Mouse (Mus musculus): ENCODE measurements around the gene Aatf. TPM values are rescaled to one million over a fixed set of nuclear protein-coding genes. Genes with fewer than 3 reads are reported as not detected.
"Not testable (repeated sequence)": the region's sequence is repeated elsewhere in the genome, so short reads cannot be mapped to it uniquely, and the experiment has no call there.

Gene Aatf
- polyA plus RNA-seq, 1 experiment from 2014 or later, result 53.2 TPM

DNA sequence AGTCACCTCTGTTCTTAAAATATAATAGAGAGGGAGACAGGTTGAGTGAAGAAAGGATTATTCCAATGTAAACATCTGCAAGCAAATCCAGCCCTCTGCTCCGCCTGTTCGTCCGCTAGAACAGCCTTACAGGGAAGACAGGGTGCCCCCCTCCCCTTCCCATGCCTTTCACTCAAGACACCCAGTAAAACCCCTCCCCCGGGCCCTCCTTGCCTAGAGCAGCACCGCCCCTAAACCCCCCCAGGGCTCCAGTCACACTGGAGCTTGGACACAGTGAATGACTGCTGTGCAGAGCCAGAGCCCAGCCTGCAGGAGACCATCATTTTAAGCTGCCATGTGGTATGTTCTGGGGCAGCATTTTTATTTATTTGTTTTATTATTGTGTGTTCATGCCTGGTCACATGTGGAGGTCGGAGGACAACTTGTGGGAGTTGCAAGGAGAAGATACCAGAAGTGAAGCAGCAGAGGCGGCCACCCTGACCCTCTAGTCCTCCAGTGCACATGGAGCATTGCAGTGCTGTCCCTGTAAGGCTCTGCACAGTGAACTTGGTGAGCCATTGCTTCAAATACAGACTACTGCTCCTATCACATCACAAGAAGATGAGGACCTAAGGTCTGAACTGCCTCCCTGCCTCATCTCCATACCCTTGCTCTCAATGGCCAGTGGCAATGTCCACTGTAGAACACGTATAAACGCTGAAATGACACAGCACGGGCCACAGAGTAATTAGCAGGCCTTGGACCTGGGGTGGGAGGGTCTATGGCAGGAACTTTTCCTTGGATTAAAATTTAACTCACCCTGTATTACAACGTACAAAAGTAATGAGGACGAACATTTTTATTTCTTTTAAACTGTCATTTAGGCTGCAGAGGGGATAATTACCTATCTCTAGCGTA, 87.3 kb downstream of the Aatf start:
- peaks cover 23% of the 10 kb centered on the region for H3K4me1 ChIP-seq
- no peaks in the 10 kb centered on the region for H3K36me3 ChIP-seq
- no peaks in the 10 kb centered on the region for H3K9me3 ChIP-seq (replicated peaks)
- H3K27me3 ChIP-seq, result no peaks in the 10 kb centered on the region
- no peak overlapping the region for H3K9ac ChIP-seq
- H3K4me2 ChIP-seq (replicated peaks), result no peak overlapping the region
- 0 out of 2 replicates have a peak overlapping the region, but pooled peaks have one; percentile 36 for H3K27ac ChIP-seq
- no peak for ATAC-seq (ENCODE audit: low FRiP score)
- 61% methylated on average over 13 of the region's 13 CpGs for WGBS
- no peak overlapping the region for H3K4me3 ChIP-seq

DNA sequence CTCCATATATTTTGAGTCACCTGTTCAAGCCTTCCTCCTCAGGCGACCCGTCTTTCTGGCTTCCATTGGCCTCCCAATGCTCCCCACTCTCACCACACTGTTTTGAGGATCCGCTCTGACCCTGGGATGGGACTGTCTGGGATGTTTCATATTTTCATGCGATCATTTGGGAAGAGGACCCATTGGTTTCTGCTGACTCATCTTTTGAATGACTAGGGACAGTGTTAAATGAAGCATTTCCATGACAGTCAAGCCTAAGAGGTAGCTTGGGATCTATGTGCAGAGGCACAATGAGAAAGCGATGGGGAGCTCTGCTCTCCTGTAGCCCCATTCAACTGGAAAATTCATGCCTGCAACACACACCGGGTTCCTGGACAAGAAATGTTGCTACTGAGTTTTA, 92.5 kb downstream of the Aatf start:
- WGBS, result 95% methylated on average over 6 of the region's 6 CpGs
- Histone ChIP-seq H3K36me3 (no peaks in the 10 kb centered on the region), H3K9ac (no peak overlapping the region), H3K9me3 (replicated peaks) (no peaks in the 10 kb centered on the region), H3K27me3 (no peaks in the 10 kb centered on the region), H3K4me1 (peaks cover 14% of the 10 kb centered on the region), H3K27ac (no peak overlapping the region), H3K4me3 (no peak overlapping the region), H3K4me2 (replicated peaks) (no peak overlapping the region)
- ATAC-seq (ENCODE audit: low FRiP score), result no peak

DNA sequence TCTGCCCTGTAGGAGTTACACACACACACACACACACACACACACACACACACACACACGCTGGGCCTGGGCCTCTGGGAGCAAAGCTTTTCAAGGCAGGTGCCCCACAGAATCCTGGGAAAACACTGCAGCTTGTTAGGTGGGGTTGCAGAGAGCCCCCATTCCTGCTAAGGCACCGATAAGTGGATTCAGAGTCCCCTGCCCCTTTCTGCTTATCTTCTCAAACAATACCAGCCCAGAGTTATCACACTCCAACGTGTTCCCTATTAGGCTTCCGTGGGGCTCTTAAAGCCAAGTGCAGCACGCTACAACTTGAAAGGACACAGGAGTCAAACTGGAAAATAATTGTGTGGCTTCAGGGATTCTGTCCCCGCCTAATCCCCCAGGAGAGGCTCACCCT, 100.2 kb downstream of the Aatf start:
- no peaks in the 10 kb centered on the region for H3K9me3 ChIP-seq (replicated peaks)
- WGBS, result 65% methylated on average over 6 of the region's 6 CpGs
- no peak for ATAC-seq (ENCODE audit: low FRiP score)
- H3K27ac ChIP-seq, result no peak overlapping the region
- no peak overlapping the region for H3K4me3 ChIP-seq
- H3K9ac ChIP-seq, result no peak overlapping the region
- no peak overlapping the region for H3K4me2 ChIP-seq (replicated peaks)
- no peaks in the 10 kb centered on the region for H3K36me3 ChIP-seq
- no peaks in the 10 kb centered on the region for H3K27me3 ChIP-seq
- H3K4me1 ChIP-seq, result peaks cover 27% of the 10 kb centered on the region

DNA sequence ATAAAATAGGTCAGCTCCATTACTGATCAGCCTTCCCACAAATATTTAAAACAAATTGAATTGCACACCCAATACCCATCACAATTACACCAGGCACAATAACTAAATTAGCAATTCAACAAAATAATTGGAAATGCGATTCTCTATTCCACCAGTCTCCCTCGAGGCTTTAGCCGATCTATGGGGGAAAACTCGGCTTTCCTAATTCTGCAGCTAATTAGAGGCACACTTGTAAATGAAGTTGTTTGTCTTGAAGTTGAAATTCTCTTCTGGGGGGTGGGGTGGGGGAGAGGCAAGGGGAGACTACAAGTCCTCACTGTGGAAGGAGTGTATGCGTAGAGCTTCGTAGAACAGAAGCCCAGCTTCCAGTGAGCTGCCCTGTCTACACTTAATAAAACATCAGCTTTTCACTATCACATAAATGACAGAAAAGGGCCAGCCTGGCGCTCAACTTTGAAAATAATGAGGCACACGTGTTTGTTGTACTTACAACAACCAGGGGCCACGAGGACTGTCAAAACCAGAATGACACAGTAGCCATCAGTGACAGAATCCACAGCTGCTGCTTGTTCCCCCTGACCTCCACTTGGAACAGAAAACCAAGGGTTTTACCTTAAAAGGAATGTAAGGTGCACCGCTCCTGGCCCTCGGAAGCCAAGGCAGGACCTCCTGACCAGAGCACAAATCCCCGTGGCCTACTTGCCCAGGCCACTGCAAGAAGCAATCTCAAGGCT, 101.0 kb downstream of the Aatf start:
- 0 out of 2 replicates have a peak overlapping the region, but pooled peaks have one; percentile 44 for H3K27ac ChIP-seq
- no peak overlapping the region for H3K9ac ChIP-seq
- no peak for ATAC-seq (ENCODE audit: low FRiP score)
- 57% methylated on average over 12 of the region's 12 CpGs for WGBS
- H3K4me2 ChIP-seq (replicated peaks), result no peak overlapping the region
- H3K36me3 ChIP-seq, result no peaks in the 10 kb centered on the region
- peaks cover 27% of the 10 kb centered on the region for H3K4me1 ChIP-seq
- no peaks in the 10 kb centered on the region for H3K9me3 ChIP-seq (replicated peaks)
- no peak overlapping the region for H3K4me3 ChIP-seq
- H3K27me3 ChIP-seq, result no peaks in the 10 kb centered on the region

DNA sequence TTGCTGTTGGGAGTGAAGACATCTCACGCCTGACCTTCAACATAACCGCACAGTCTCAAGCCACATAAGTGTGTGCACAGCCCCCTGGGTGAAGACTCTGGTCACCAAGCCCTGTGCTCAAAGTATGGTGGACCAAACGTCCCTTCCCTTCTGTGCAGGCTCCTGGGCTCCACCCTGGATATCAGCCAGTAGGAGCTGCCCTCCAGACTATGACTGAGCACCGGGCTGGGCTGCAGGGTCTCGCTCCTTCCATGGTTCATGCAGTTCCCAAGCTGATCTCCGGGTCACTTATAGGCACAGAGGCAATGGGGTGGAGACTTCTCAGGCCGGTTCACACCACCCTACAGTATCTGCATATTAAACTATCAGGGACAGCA, 101.7 kb downstream of the Aatf start:
- Histone ChIP-seq H3K36me3 (no peaks in the 10 kb centered on the region), H3K4me1 (peaks cover 27% of the 10 kb centered on the region), H3K9me3 (replicated peaks) (no peaks in the 10 kb centered on the region; the same call in 1 of the 2 replicates), H3K27ac (peak overlapping the region; percentile 66), H3K9ac (no peak overlapping the region), H3K27me3 (no peaks in the 10 kb centered on the region), H3K4me2 (replicated peaks) (no peak overlapping the region), H3K4me3 (no peak overlapping the region)
- 61% methylated on average over 7 of the region's 7 CpGs for WGBS
- 0 out of 2 replicates have a peak, but pooled peaks have one; percentile 11 for ATAC-seq (ENCODE audit: low FRiP score)

DNA sequence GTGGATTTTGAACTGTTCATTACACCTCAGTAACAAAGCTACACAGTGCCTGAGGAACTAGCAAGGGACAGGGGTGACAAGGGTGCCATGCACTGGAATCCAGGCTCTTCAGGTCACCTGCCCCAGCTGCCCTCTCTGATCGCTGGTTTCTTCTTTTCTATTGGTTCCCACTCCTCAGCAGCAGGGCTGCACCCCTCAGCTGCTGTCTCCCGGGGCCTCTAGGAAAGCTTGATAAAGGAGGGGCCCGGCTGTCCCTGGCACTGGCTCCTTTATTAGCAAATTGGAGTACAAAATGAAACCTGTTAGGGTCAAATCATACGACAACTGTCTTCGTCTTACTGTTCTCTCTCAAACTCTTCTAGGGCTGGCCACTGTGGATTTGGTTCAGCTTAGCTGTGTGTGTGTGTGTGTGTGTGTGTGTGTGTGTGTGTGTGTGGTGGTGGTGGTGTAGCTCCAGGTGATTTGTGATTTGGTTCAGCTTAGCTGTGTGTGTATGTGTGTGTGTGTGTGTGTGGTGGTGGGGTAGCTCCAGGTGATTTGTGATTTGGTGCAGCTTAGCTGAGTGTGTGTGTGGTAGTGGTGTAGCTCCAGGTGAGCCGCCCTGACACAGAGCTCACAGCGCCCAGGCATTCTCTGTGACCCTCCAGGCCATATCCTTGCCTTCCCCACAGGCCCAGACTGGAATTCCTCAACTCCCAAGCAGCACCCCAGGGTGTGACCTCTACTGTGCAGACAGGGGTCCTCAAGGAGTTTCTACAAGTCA, 102.3 kb downstream of the Aatf start:
- H3K4me3 ChIP-seq, result no peak overlapping the region
- no peak overlapping the region for H3K9ac ChIP-seq
- no peaks in the 10 kb centered on the region for H3K27me3 ChIP-seq
- peaks cover 27% of the 10 kb centered on the region for H3K4me1 ChIP-seq
- 71% methylated on average over 7 of the region's 7 CpGs for WGBS
- H3K4me2 ChIP-seq (replicated peaks), result no peak overlapping the region
- H3K36me3 ChIP-seq, result no peaks in the 10 kb centered on the region
- H3K27ac ChIP-seq, result peak overlapping the region; percentile 66
- 0 out of 2 replicates have a peak, but pooled peaks have one; percentile 6 for ATAC-seq (ENCODE audit: low FRiP score)
- no peaks in the 10 kb centered on the region; the same call in 1 of the 2 replicates for H3K9me3 ChIP-seq (replicated peaks)

DNA sequence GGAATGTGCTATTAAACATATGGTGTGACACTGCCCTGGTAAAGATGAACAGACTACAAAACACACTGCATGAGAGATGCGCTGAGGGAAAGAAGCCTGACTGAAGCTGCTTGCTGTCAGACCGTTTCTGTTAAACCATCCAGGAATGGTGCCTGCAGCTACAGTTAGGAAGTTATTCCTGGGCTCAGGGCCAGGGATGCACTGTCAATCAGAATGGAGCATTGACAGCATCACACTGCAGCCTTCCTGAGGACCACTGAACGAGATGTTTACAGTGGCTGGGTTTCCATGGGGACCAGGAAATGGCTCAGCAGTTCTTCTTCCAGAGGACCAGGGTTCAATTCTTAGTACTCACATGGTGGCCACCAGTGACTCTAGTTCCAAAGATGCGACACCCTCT, 102.9 kb downstream of the Aatf start:
- no peaks in the 10 kb centered on the region for H3K27me3 ChIP-seq
- 72% methylated on average over 4 of the region's 4 CpGs for WGBS
- no peak overlapping the region for H3K4me3 ChIP-seq
- no peak overlapping the region for H3K4me2 ChIP-seq (replicated peaks)
- no peak overlapping the region for H3K9ac ChIP-seq
- H3K36me3 ChIP-seq, result no peaks in the 10 kb centered on the region
- peaks cover 27% of the 10 kb centered on the region for H3K4me1 ChIP-seq
- H3K27ac ChIP-seq, result no peak overlapping the region
- no peak for ATAC-seq (ENCODE audit: low FRiP score)
- H3K9me3 ChIP-seq (replicated peaks), result no peaks in the 10 kb centered on the region; the same call in 1 of the 2 replicates

DNA sequence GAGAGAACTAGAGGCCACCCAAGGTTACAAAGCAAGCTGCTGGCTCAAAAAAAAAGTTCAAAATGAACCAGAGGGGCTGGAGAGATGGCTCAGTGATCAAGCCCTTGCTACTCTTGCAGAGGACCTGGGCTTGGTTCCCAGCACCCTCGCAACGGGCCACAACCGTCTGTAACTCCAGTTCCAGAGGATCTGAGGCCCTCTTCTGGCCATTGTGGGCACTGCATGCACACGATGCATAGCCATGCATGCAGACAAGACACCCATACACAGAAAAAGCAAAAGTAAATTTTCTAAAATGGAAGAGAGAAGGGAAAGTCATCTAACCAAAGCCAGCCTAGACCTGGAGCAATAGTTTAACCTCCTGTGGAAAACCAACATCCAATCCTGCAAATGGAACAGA, 106.6 kb downstream of the Aatf start:
- Histone ChIP-seq H3K4me1 (peaks cover 19% of the 10 kb centered on the region), H3K4me3 (no peak overlapping the region), H3K27ac (no peak overlapping the region), H3K27me3 (no peaks in the 10 kb centered on the region), H3K9me3 (replicated peaks) (no peaks in the 10 kb centered on the region; the same call in 1 of the 2 replicates), H3K9ac (no peak overlapping the region), H3K36me3 (no peaks in the 10 kb centered on the region), H3K4me2 (replicated peaks) (no peak overlapping the region)
- ATAC-seq (ENCODE audit: low FRiP score), result no peak
- 91% methylated on average over 4 of the region's 4 CpGs for WGBS

DNA sequence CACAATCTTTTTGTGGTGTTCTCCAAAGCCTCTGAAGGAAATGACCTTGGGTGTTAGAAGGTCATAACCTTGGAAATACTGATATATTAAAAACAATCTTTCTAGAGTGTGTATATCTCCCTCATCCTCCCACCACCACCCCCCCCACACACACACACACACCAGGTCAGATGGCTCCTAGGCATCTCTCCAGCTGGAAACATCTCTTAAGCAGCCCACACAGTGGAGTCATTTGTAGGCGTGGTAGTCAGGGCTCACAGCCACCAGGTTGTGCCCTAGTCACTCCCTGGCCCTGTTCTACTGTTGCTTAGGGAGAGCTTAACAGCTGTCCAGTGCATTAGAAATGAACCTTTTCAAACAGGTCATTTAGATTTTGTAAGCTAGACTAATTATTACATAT, 118.3 kb downstream of the Aatf start:
- Histone ChIP-seq H3K9ac (no peak overlapping the region), H3K4me1 (peaks cover 12% of the 10 kb centered on the region), H3K36me3 (peaks cover 49% of the 10 kb centered on the region), H3K9me3 (replicated peaks) (no peaks in the 10 kb centered on the region), H3K27me3 (no peaks in the 10 kb centered on the region), H3K4me3 (no peak overlapping the region), H3K4me2 (replicated peaks) (no peak overlapping the region), H3K27ac (no peak overlapping the region)
- 71% methylated on average over 1 of the region's 1 CpGs for WGBS
- no peak for ATAC-seq (ENCODE audit: low FRiP score)

DNA sequence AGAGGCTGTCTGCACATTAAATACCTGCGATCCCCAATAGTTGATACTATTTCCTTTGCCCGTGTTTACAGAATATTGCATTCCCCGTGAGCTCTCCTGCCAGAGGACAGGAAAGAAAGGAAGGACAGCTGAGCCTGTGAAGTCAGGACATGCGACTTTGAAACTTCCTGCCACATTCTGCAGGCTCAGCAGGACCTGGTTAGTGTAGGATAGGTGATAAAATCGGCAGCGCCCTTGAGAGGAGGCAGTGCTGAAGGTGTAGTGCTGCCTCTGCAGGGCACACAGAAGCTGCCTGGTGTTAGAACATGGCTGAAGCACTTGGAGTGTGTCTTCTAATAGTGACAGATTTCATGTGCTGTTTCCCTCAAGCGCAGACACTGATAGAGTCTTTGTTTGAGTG, 119.8 kb downstream of the Aatf start:
- no peaks in the 10 kb centered on the region for H3K9me3 ChIP-seq (replicated peaks)
- H3K4me2 ChIP-seq (replicated peaks), result no peak overlapping the region
- no peak overlapping the region for H3K4me3 ChIP-seq
- H3K27me3 ChIP-seq, result no peaks in the 10 kb centered on the region
- H3K4me1 ChIP-seq, result peaks cover 15% of the 10 kb centered on the region
- H3K36me3 ChIP-seq, result peaks cover 46% of the 10 kb centered on the region
- 86% methylated on average over 7 of the region's 7 CpGs for WGBS
- H3K27ac ChIP-seq, result 0 out of 2 replicates have a peak overlapping the region, but pooled peaks have one; percentile 23
- ATAC-seq (ENCODE audit: low FRiP score), result no peak
- no peak overlapping the region for H3K9ac ChIP-seq

DNA sequence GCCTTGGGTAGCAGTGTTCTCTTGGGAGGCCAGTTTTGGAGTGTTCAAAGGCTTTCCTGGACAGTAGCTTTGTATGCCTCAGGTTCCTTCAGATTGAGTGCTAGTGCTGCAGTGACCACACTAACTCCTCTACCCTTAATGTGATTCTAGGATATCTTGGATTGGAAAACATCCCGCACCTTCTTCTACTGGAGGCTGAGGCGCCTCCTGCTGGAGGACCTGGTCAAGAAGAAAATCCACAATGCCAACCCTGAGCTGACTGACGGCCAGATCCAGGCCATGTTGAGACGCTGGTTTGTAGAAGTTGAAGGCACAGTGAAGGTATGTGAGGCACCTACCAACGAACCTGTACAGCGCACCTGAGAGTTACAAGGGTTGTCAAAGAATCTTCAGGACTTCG, 121.3 kb downstream of the Aatf start:
- H3K4me3 ChIP-seq; H3K9me3 ChIP-seq (replicated peaks); H3K9ac ChIP-seq; H3K27me3 ChIP-seq; H3K27ac ChIP-seq; H3K4me2 ChIP-seq (replicated peaks); ATAC-seq (ENCODE audit: low FRiP score): not testable (repeated sequence)
- 83% methylated on average over 7 of the region's 7 CpGs for WGBS
- Histone ChIP-seq H3K36me3 (peaks cover 35% of the 10 kb centered on the region), H3K4me1 (peaks cover 19% of the 10 kb centered on the region)

DNA sequence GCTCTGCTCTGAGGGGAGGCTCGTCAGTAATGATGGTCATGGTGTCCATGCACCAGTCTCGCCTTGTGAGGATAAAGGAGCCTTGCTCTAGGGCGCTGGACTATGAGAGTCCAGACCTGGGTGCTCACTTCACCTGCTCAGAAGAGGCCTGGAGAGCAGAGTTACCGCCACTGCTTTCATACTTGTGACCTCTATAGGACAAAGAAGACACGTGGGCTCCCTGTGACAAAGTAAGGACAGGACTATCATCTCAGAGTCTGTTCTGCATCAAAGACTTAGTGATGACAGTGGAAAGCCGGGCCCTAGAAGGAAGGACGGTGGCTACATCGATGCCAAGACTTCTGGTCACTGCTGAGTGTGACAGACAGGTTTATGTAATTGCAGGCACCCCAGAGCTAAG, 122.2 kb downstream of the Aatf start:
- Histone ChIP-seq H3K27ac (no peak overlapping the region), H3K9ac (no peak overlapping the region), H3K27me3 (no peaks in the 10 kb centered on the region), H3K9me3 (replicated peaks) (no peaks in the 10 kb centered on the region), H3K4me3 (no peak overlapping the region), H3K4me2 (replicated peaks) (no peak overlapping the region), H3K36me3 (peaks cover 35% of the 10 kb centered on the region), H3K4me1 (peaks cover 12% of the 10 kb centered on the region)
- WGBS, result 91% methylated on average over 8 of the region's 8 CpGs
- no peak for ATAC-seq (ENCODE audit: low FRiP score)

Data from hindbrain, embryonic 12.5 days (tissue).